Mouse (Mus musculus) MEL (cell line): Measurements from ENCODE around the gene Il5. TPM values are rescaled to one million over a fixed set of nuclear protein-coding genes. Genes with fewer than 3 reads are reported as not detected.
A peak's percentile ranks its signal among the peaks of the same experiment; 100 is the strongest.

ENCODE experiments used
- DNase-seq: peaks from one replicate; pipeline ENCODE4 v3.0.0; 2011; ENCODE audit warnings: low read depth, low spot score
- H3K27ac ChIP-seq: 2 replicates; pipeline ENCODE4 v1.5.1; 2012; ENCODE audit warnings: low read depth, mild to moderate bottlenecking, control low read depth, low read length, moderate library complexity; ENCODE audit not compliant: control insufficient read depth
- H3K27me3 ChIP-seq, 2 experiments: fragments of 150-350 bp in 1 of 2; sonication (generic) in 1 of 2; 2 replicates each; pipeline ENCODE4 v1.6.1; 2012; ENCODE audit warnings: low read length in 2 of 2, mild to moderate bottlenecking in 2 of 2, improper control_type of control experiment in 1 of 2, moderate library complexity in 1 of 2; ENCODE audit not compliant: insufficient read depth in 2 of 2, control insufficient read depth in 1 of 2
- H3K36me3 ChIP-seq, 2 experiments: 2 replicates each; pipeline ENCODE4 v1.6.1; 2012 to 2014; ENCODE audit warnings: low read length in 2 of 2, improper control_type of control experiment in 1 of 2, inconsistent platforms in 1 of 2, mild to moderate bottlenecking in 1 of 2; ENCODE audit not compliant: insufficient read depth in 2 of 2, control insufficient read depth in 1 of 2
- H3K4me1 ChIP-seq, 2 experiments: fragments of 150-350 bp in 1 of 2; sonication (generic) in 1 of 2; 2 replicates each; pipeline ENCODE4 v1.6.1; 2012; ENCODE audit warnings: low read length in 2 of 2, improper control_type of control experiment in 1 of 2, mild to moderate bottlenecking in 1 of 2; ENCODE audit not compliant: insufficient read depth in 2 of 2, control insufficient read depth in 1 of 2
- H3K4me3 ChIP-seq, 2 experiments: fragments of 150-350 bp in 1 of 2; sonication (generic) in 1 of 2; 2 replicates each; pipeline ENCODE4 v1.5.1; 2012; ENCODE audit warnings: low read depth in 2 of 2, low read length in 2 of 2, mild to moderate bottlenecking in 2 of 2, moderate library complexity in 2 of 2, control low read depth in 1 of 2, improper control_type of control experiment in 1 of 2; ENCODE audit not compliant: control insufficient read depth in 1 of 2, insufficient read depth in 1 of 2
- H3K79me2 ChIP-seq: 2 replicates; pipeline ENCODE4 v1.6.1; 2012; ENCODE audit warnings: mild to moderate bottlenecking, low read length, moderate library complexity; ENCODE audit not compliant: control insufficient read depth, poor library complexity, insufficient read depth
- H3K9ac ChIP-seq: 2 replicates; pipeline ENCODE4 v1.6.1; 2012; ENCODE audit warnings: low read depth, mild to moderate bottlenecking, control low read depth, low read length, moderate library complexity; ENCODE audit not compliant: control insufficient read depth, poor library complexity, severe bottlenecking
- H3K9me3 ChIP-seq: fragments of 150-350 bp; sonication (generic); replicated peaks from 2 replicates; pipeline ENCODE4 v1.6.1; 2012; ENCODE audit warnings: mild to moderate bottlenecking, low read length, improper control_type of control experiment, moderate library complexity; ENCODE audit not compliant: insufficient read depth
- BHLHE40 ChIP-seq: IDR thresholded peaks from 2 replicates; pipeline ENCODE4 v1.6.1; 2012; ENCODE audit warnings: low read depth, mild to moderate bottlenecking, inconsistent platforms, low read length, improper control_type of control experiment, borderline replicate concordance
- ELF1 ChIP-seq: IDR thresholded peaks from 2 replicates; pipeline ENCODE4 v1.6.1; 2014; ENCODE audit warnings: low read depth, mild to moderate bottlenecking, inconsistent platforms, low read length, improper control_type of control experiment, moderate library complexity
- EP300 ChIP-seq, 2 experiments: IDR thresholded peaks; 2 replicates each; pipeline ENCODE4 v1.6.1; 2011; ENCODE audit warnings: improper control_type of control experiment in 2 of 2, low read length in 2 of 2, low read depth in 1 of 2, mild to moderate bottlenecking in 1 of 2
- ETS1 ChIP-seq: IDR thresholded peaks from 2 replicates; pipeline ENCODE4 v1.6.1; 2012; ENCODE audit warnings: low read depth, mild to moderate bottlenecking, inconsistent platforms, low read length, improper control_type of control experiment, moderate library complexity
- GATA1 ChIP-seq: IDR thresholded peaks from 2 replicates; pipeline ENCODE4 v1.6.1; 2011; ENCODE audit warnings: low read depth, low read length, improper control_type of control experiment
- HCFC1 ChIP-seq: IDR thresholded peaks from 2 replicates; pipeline ENCODE4 v1.6.1; 2012; ENCODE audit warnings: low read depth, mild to moderate bottlenecking, inconsistent platforms, low read length, improper control_type of control experiment, moderate library complexity
- JUND ChIP-seq: IDR thresholded peaks from 2 replicates; pipeline ENCODE4 v1.6.1; 2011; ENCODE audit warnings: low read depth, mild to moderate bottlenecking, improper control_type of control experiment, low read length
- KAT2A ChIP-seq: conservative IDR thresholded peaks from 2 replicates; pipeline ENCODE4 v1.6.1; 2012; ENCODE audit warnings: low read depth, low read length, improper control_type of control experiment, inconsistent platforms
- MAZ ChIP-seq: IDR thresholded peaks from 2 replicates; pipeline ENCODE4 v1.6.1; 2012; ENCODE audit warnings: low read depth, mild to moderate bottlenecking, inconsistent platforms, low read length, improper control_type of control experiment
- MEF2A ChIP-seq: IDR thresholded peaks from 2 replicates; pipeline ENCODE4 v1.6.1; 2014; ENCODE audit warnings: low read depth, mild to moderate bottlenecking, inconsistent platforms, low read length, improper control_type of control experiment; ENCODE audit not compliant: poor library complexity, insufficient replicate concordance, severe bottlenecking; ENCODE audit errors: extremely low read depth
- MXI1 ChIP-seq: IDR thresholded peaks from 2 replicates; pipeline ENCODE4 v1.6.1; 2011; ENCODE audit warnings: mild to moderate bottlenecking, low read depth, low read length, improper control_type of control experiment
- MYB ChIP-seq: IDR thresholded peaks from 2 replicates; pipeline ENCODE4 v1.6.1; 2011; ENCODE audit warnings: mild to moderate bottlenecking, low read depth, low read length, improper control_type of control experiment
- NRF1 ChIP-seq: IDR thresholded peaks from 2 replicates; pipeline ENCODE4 v1.6.1; 2014; ENCODE audit warnings: low read depth, mild to moderate bottlenecking, inconsistent platforms, low read length, improper control_type of control experiment, moderate library complexity; ENCODE audit not compliant: poor library complexity, insufficient read depth, severe bottlenecking
- RCOR1 ChIP-seq: IDR thresholded peaks from 2 replicates; pipeline ENCODE4 v1.6.1; 2012; ENCODE audit warnings: low read depth, mild to moderate bottlenecking, inconsistent platforms, low read length, improper control_type of control experiment
- SIN3A ChIP-seq: IDR thresholded peaks from 2 replicates; pipeline ENCODE4 v1.6.1; 2012; ENCODE audit warnings: low read length, improper control_type of control experiment, inconsistent platforms
- TBP ChIP-seq: IDR thresholded peaks from 2 replicates; pipeline ENCODE4 v1.8.0; 2011; ENCODE audit warnings: low read depth, low read length, improper control_type of control experiment
- USF1 ChIP-seq: IDR thresholded peaks from 2 replicates; pipeline ENCODE4 v1.6.1; 2014; ENCODE audit warnings: low read depth, mild to moderate bottlenecking, inconsistent platforms, low read length, improper control_type of control experiment, moderate library complexity
- ZC3H11A ChIP-seq: IDR thresholded peaks from 2 replicates; pipeline ENCODE4 v1.6.1; 2012; ENCODE audit warnings: low read depth, mild to moderate bottlenecking, inconsistent platforms, low read length, improper control_type of control experiment
- ZKSCAN1 ChIP-seq: IDR thresholded peaks from 2 replicates; pipeline ENCODE4 v1.6.1; 2012; ENCODE audit warnings: low read depth, mild to moderate bottlenecking, inconsistent platforms, low read length, improper control_type of control experiment, moderate library complexity
- ZNF384 ChIP-seq: IDR thresholded peaks from 2 replicates; pipeline ENCODE4 v1.6.1; 2012; ENCODE audit warnings: low read depth, mild to moderate bottlenecking, inconsistent platforms, low read length, improper control_type of control experiment
- polyA plus RNA-seq, 2 experiments: library from polyadenylated mRNA; stranded (reverse) in 1 of 2; unstranded in 1 of 2; fragments of >175 nt in 1 of 2; fragments of >200 nt in 1 of 2; gene quantifications; 2 replicates each; pipeline versions ENCODE4 v1.2.1 to v1.2.4; 2012; ENCODE audit warnings: low replicate concordance in 2 of 2, low read depth in 1 of 2; ENCODE audit not compliant: insufficient read length in 2 of 2, insufficient read depth in 1 of 2, missing spikeins in 1 of 2
- total RNA-seq: library from RNA; depleted of rRNA; stranded (reverse); fragments of 300-350 nt; gene quantifications from 2 replicates; pipeline ENCODE4 v1.2.3, GENCODE M21; 2012

The Il5 gene
- total and polyA plus RNA-seq, 3 experiments = not detected

DNA sequence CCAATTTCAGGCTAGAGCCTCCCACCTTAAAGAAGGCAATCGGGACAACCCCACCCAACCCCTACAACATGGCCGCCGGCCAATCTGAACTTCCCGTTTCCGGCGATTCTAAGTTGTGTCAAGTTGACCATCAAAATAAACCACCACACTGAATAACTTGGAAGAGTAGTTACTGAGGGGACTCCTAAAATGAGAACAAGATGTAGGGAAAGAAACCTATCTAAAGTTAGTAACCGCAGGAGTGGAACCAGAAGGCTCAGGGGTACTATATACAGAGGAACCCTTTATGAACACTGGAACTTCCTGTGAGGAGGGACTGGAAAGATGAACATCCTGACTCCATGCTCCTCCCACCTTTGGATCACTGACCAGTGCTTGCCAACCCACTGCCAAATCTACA, 10.9 kb downstream of the Il5 start:
- Histone ChIP-seq H3K27me3 (no peaks in the 10 kb centered on the region), H3K9me3 (no peaks in the 10 kb centered on the region), H3K36me3 (peaks cover 0 to 30% of the 10 kb centered on the region in 2 experiments; a peak in 2 of 4 replicates), H3K79me2 (no peaks in the 10 kb centered on the region; the same call in 1 of the 2 replicates), H3K27ac (peak overlapping the region; percentile 25), H3K4me3 (peak overlapping the region; percentile 0 to 2; a peak in 2 of 4 replicates), H3K4me1 (peaks cover 6 to 35% of the 10 kb centered on the region in 2 experiments), H3K9ac (no peak overlapping the region)
- peak; percentile 67 for DNase-seq
- TF ChIP-seq MAZ (no peak), MEF2A (no peak), ZNF384 (no peak), BHLHE40 (no peak), ELF1 (0 out of 2 replicates have a peak, but pooled peaks have one; percentile 24), RCOR1 (peak; percentile 56), ZKSCAN1 (no peak), HCFC1 (0 out of 2 replicates have a peak, but pooled peaks have one; percentile 54), KAT2A (no peak), TBP (no peak), ZC3H11A (no peak), NRF1 (no peak), EP300 (IDR thresholded peaks at IDR 0.05; ENCODE audit: low read depth in 1 of 2, low read length in 2 of 2) (peak in 1 of 2 experiments; percentile 29; a peak in 1 of 4 replicates)

DNA sequence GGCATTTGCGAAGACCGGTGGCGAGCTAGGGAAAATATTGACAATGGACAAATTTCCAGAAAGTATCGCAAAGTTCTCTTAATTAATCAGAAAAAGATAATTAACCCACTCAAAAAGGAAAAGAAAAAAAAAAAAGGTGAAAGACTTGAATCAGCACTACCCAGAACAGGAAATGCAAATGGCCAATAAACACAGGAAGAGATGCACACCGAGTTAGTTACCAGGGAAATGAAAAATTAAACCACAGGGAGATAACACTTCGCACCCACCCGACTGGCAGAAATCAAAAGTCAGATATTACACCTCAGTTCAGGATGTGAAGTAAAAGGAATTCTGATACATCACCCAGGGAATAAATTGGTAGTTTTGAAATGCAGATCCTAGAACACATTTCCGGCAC, 11.7 kb downstream of the Il5 start:
- Histone ChIP-seq H3K79me2 (no peaks in the 10 kb centered on the region; the same call in 1 of the 2 replicates), H3K9me3 (no peaks in the 10 kb centered on the region), H3K4me1 (peaks cover 6 to 40% of the 10 kb centered on the region in 2 experiments), H3K36me3 (peaks cover 0 to 35% of the 10 kb centered on the region in 2 experiments; a peak in 2 of 4 replicates), H3K9ac (no peak overlapping the region; the same call in 1 of the 2 replicates), H3K27ac (peak overlapping the region; percentile 25), H3K4me3 (no peak overlapping the region; a peak in 1 of 4 replicates), H3K27me3 (no peaks in the 10 kb centered on the region)
- DNase-seq = peak; percentile 70
- TF ChIP-seq MXI1 (0 out of 2 replicates have a peak, but pooled peaks have one; percentile 26), USF1 (no peak), EP300 (IDR thresholded peaks at IDR 0.05; ENCODE audit: low read depth in 1 of 2, low read length in 2 of 2) (peak; percentile 77 to 80; a peak in 3 of 4 replicates), JUND (no peak), MYB (no peak), ETS1 (peak; percentile 84), RCOR1 (peak; percentile 73), SIN3A (peak; percentile 51; the same call in 1 of the 2 replicates), ZNF384 (peak; percentile 94), KAT2A (no peak), ELF1 (peak; percentile 77; the same call in 1 of the 2 replicates), GATA1 (peak; percentile 94), TBP (0 out of 2 replicates have a peak, but pooled peaks have one; percentile 19)
